Mouse (Mus musculus) lung, postnatal 14 days (tissue): Measurements from ENCODE around the gene Tlk2.

ENCODE experiments used
- DNase-seq: peaks from one replicate; pipeline ENCODE4 v3.0.0; 2021

The Tlk2 gene

DNA sequence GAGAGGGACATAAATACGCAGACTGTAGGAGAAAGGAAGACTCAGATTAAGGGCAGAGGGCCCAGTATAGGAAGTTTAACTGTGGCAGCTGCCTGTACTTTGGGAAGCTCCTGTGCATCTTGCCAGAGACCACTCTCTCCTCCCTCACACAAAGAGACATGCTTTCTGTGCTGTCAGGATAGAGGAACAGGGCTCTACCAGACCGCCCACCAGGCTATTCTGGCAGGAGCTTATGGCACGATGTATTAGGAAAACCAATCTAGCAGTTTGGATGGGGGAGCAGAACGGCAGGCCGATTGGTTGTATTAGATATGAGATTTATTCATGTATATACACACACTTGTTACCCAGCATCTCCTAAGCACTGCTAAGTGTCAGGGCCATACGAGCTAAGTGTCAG is 139.2 kb downstream of the Tlk2 start:
- DNase-seq = no peak

DNA sequence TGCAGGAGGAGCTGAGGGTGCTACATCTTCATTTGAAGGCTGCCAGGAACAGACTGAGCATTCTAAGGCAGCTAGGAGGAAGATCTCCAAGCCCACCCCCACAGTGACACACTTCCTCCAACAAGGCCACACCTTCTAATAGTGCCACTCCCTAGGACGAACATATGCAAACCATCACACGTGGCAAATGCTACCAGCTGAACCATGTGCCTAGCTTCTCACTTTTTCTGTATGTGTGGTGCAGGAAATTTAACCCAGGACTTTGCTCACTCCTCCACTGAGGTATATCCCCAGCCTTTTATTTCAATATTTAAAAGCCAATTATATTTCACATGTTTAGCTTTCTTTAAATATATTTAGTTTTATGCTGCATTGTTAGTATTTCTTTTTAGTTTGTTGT is 142.5 kb downstream of the Tlk2 start:
- no peak for DNase-seq

DNA sequence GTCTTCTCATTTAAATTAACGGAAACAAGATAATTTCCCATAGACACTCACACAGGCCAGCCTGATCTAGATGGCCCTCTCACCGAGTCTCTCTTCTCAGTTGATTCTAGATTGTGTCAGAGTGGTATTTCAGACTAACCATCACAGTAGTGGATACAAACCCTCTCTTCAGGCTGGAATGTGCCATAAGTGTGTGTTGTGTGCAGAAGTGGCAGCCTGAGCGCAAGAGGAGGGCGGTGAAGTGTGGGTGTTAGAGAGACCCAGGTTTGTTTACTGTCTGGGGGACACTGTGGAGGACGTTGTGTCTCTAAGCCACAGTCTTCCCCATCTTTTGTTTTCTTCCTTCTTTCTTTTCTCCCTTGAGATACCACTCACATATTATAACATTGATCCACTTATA is 144.9 kb downstream of the Tlk2 start:
- DNase-seq = peak; percentile 26

DNA sequence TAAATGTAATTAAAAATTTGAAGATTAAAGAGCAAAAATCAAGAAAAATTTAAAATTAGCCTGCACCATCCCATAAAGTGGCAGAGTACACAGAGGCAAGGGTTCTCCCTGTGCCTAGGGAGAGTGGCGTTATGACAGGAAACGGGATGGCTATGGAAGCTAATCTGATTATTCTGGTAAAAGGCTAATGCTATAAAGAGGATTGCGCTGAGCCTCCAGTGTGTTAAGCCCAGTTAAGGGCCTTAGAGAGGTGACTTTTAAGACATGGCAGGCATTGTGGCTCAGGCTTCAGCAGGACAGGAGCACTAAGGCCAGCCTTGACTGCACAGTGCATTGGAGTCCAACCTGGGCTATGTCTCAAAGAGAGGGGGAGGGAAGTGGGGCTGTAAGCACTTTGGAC is 148.5 kb downstream of the Tlk2 start:
- no peak for DNase-seq

DNA sequence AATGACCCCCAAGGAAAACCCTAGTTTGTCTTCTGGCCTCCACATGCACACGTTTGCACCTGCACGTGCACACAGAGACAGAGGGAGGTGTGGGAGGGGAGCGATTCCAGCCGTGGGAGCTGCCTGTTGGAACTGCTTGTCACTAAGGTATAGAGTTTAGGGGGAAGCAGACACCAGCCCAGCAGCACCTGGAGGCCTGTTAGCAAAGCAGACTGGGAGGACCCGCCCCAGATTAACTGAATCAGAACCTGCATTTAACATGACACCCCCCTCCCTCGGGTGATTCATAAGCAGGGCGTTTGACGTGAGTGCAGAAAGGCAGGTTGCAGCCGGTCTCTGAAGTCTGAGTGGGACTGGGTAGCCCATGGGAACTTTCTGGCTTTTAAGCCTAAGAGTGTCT is 151.4 kb downstream of the Tlk2 start:
- DNase-seq = no peak

DNA sequence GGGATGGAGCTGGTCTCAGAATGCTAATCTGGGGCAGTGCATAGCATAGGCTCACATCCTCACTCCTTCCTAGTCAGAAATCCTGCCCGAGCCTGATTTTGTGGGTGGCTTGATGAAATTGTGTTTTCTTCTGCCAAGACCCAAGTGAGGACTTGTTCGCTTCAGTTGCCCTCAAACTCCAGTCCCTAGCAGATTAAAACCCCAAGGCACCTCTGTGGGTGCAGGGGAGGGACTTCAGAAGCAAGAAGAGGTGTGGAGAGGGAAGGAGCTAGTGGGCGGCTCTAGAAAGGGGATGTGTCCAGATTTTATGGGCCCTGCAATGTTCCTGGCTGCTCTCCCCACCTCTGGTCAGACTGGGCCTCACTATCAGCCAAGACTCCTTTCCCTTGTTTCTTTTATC is 152.5 kb downstream of the Tlk2 start:
- DNase-seq = no peak

DNA sequence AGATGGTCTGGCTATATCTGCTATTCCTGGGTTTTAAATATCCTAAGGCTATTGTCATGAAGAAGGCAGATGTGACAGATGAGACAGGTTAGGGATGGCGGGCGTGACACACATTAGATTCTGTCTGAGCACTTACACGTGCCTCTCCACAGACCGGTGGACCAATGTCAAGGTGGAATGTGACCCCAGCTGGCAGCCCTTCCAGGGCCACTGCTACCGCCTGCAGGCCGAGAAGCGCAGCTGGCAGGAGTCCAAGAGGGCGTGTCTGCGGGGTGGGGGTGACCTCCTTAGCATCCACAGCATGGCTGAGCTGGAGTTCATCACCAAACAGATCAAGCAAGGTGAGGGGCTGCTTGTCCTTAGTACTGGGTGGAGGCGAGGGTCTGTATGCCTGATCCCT is 153.1 kb downstream of the Tlk2 start:
- peak; percentile 72 for DNase-seq

DNA sequence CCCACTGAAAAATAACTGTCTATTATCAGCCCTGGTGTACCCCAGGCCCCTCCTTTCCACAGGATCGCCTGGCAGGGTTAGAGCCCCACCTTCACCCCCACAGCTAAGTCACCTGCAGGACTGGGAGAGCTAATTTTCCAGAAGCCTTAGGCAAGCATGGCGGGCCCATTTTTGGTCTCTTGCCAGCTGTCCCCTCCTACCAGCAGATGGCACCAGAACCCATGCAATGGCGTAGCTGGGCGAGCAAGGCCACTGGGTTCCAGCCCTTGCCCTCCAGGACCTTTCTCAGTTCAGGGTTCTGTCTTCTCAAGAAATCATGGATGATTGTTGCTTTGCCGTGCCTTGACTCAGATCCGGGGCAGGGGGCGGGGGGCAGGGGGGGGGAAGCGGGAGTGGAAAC is 153.9 kb downstream of the Tlk2 start:
- DNase-seq = peak; percentile 77
